8 mouse cellular contexts compared by ENCODE assay signal in genomic region chr6:122490929-122491512, GRCm38 (mm10). TPM values are rescaled to one million over a fixed set of nuclear protein-coding genes. Genes with fewer than 3 reads are reported as not detected.
DNase-seq lines count a peak whose midpoint lies in the region; ATAC-seq and TF ChIP-seq lines count a peak whose summit lies in the region.

No protein-coding gene starts in this region.

- H3K27ac ChIP-seq in heart, embryonic 13.5 days (replicated peaks) = peak overlapping the region; percentile 66
- H3K27ac ChIP-seq in cortical plate, adult 2 months (ENCODE audit: insufficient read depth, low read length) = no peak overlapping the region
- H3K27ac ChIP-seq in hindbrain, embryonic 15.5 days (replicated peaks) = peak overlapping the region; percentile 80
- H3K27ac ChIP-seq in midbrain, embryonic 15.5 days = peak overlapping the region; percentile 79

- H3K4me3 ChIP-seq in heart, embryonic 13.5 days = peak overlapping the region; percentile 54
- peak overlapping the region; percentile 28; the same call in 1 of the 2 replicates for H3K4me3 ChIP-seq in cortical plate, adult 2 months (ENCODE audit: insufficient read depth, low read length)
- peak overlapping the region; percentile 39 for H3K4me3 ChIP-seq in hindbrain, embryonic 15.5 days
- H3K4me3 ChIP-seq in midbrain, embryonic 15.5 days = peak overlapping the region; percentile 40

- ATAC-seq in heart, embryonic 13.5 days (ENCODE audit: extremely low read depth, insufficient number of reproducible peaks, low FRiP score, low TSS enrichment) = no peak
- ATAC-seq in hindbrain, embryonic 15.5 days (ENCODE audit: low FRiP score, low read depth) = no peak
- ATAC-seq in midbrain, embryonic 15.5 days (replicated peaks) = no peak

- no peak for TF ChIP-seq CTCF in cortical plate, adult 2 months (IDR thresholded peaks at IDR 0.05; ENCODE audit: extremely low read depth, insufficient read depth, low read length)

- H3K4me1 ChIP-seq in heart, embryonic 13.5 days = peaks cover 35% of the 10 kb centered on the region
- peaks cover 1% of the 10 kb centered on the region; the same call in 1 of the 2 replicates for H3K4me1 ChIP-seq in cortical plate, adult 2 months (ENCODE audit: control insufficient read depth, insufficient read depth, low read length)
- peaks cover 37% of the 10 kb centered on the region for H3K4me1 ChIP-seq in hindbrain, embryonic 15.5 days (replicated peaks)
- H3K4me1 ChIP-seq in midbrain, embryonic 15.5 days = peaks cover 36% of the 10 kb centered on the region

- DNase-seq in heart, postnatal 36 days = no peak
- no peak for DNase-seq in thymus, postnatal 4 days
- DNase-seq in ovary, postnatal 36 days (ENCODE audit: low spot score) = no peak
- no peak for DNase-seq in retina, embryonic 14.5 days (ENCODE audit: low spot score)

- WGBS in heart, embryonic 13.5 days = 19% methylated on average over 15 of the region's 15 CpGs
- 24% methylated on average over 15 of the region's 15 CpGs for WGBS in hindbrain, embryonic 15.5 days
- 28% methylated on average over 15 of the region's 15 CpGs for WGBS in midbrain, embryonic 15.5 days

- no peak for TF ChIP-seq POLR2A in cortical plate, adult 2 months (IDR thresholded peaks at IDR 0.05; ENCODE audit: extremely low read depth, insufficient read depth, low read length)

- peaks cover 29% of the 10 kb centered on the region for H3K27me3 ChIP-seq in heart, embryonic 13.5 days (replicated peaks)
- no peaks in the 10 kb centered on the region for H3K27me3 ChIP-seq in hindbrain, embryonic 15.5 days
- no peaks in the 10 kb centered on the region for H3K27me3 ChIP-seq in midbrain, embryonic 15.5 days (replicated peaks)

- H3K9me3 ChIP-seq in heart, embryonic 13.5 days = no peaks in the 10 kb centered on the region
- no peaks in the 10 kb centered on the region for H3K9me3 ChIP-seq in hindbrain, embryonic 15.5 days
- no peaks in the 10 kb centered on the region for H3K9me3 ChIP-seq in midbrain, embryonic 15.5 days

- peak overlapping the region; percentile 81 for H3K4me2 ChIP-seq in heart, embryonic 13.5 days
- H3K4me2 ChIP-seq in hindbrain, embryonic 15.5 days = peak overlapping the region; percentile 62
- peak overlapping the region; percentile 71 for H3K4me2 ChIP-seq in midbrain, embryonic 15.5 days

- intact Hi-C loops in heart, postnatal 36 days (cut with DNase I) = loop anchor here (5.0 kb wide), 1 partner anchor 89 kb away; no protein-coding TSS in a partner anchor

- H3K9ac ChIP-seq in heart, embryonic 13.5 days = peak overlapping the region; percentile 76
- H3K9ac ChIP-seq in hindbrain, embryonic 15.5 days = peak overlapping the region; percentile 40
- peak overlapping the region; percentile 38 for H3K9ac ChIP-seq in midbrain, embryonic 15.5 days

- H3K36me3 ChIP-seq in heart, embryonic 13.5 days = no peaks in the 10 kb centered on the region
- H3K36me3 ChIP-seq in hindbrain, embryonic 15.5 days = no peaks in the 10 kb centered on the region
- no peaks in the 10 kb centered on the region for H3K36me3 ChIP-seq in midbrain, embryonic 15.5 days (replicated peaks)

RNA-seq across cellular contexts. Expression of gene Rimklb, which starts 7.5 kb away (rescaled TPM):
- 5.3 and 6.0 TPM in 2 replicates for polyA plus RNA-seq in heart, embryonic 13.5 days (2015; fragmentation: Nextera tagmentation; extraction: Ambion mirVana)
- total RNA-seq in heart, postnatal 36 days (2021) = under 1 TPM in 1 of 2 experiments, not detected in 1; 0.72 TPM
- polyA plus RNA-seq in cortical plate, adult 2 months (2012; rRNA removed) = 41.6 and 49.5 TPM in 2 replicates
- 106 and 111 TPM in 2 replicates for polyA plus RNA-seq in hindbrain, embryonic 15.5 days (2015; fragmentation: Nextera tagmentation; extraction: Ambion mirVana)
- 120 and 121 TPM in 2 replicates for polyA plus RNA-seq in midbrain, embryonic 15.5 days (2015; fragmentation: Nextera tagmentation; extraction: Ambion mirVana)

RNA-seq across cellular contexts. Expression of gene Mfap5, which starts 14.6 kb away (rescaled TPM):
- polyA plus RNA-seq in heart, embryonic 13.5 days (2015; fragmentation: Nextera tagmentation; extraction: Ambion mirVana) = 13.7 and 13.8 TPM in 2 replicates
- total RNA-seq in heart, postnatal 36 days (2021) = 10 to 100 TPM; 41.3 to 43.4 TPM
- polyA plus RNA-seq in cortical plate, adult 2 months (2012; rRNA removed) = 0.83 and 0.92 TPM in 2 replicates
- 2.8 and 3.5 TPM in 2 replicates for polyA plus RNA-seq in hindbrain, embryonic 15.5 days (2015; fragmentation: Nextera tagmentation; extraction: Ambion mirVana)
- 2.3 and 3.7 TPM in 2 replicates for polyA plus RNA-seq in midbrain, embryonic 15.5 days (2015; fragmentation: Nextera tagmentation; extraction: Ambion mirVana)
